Mouse (Mus musculus) midbrain, postnatal 0 days (tissue): ENCODE measurements at regions not wholly inside any gene's neighbourhood (a gene's known extent, or its start where the extent isn't known, plus 50 kb on each side); places are given as distances from the start of the nearest gene placed in this dataset.

Experiments used
- ATAC-seq: fragments of 200-750 bp; cut with Nextera tagmentation; 2 replicates; pipeline ENCODE4 v1.8.0; 2017; ENCODE audit warnings: moderate number of reproducible peaks, mild to moderate bottlenecking, moderate TSS enrichment, moderate library complexity; ENCODE audit not compliant: low FRiP score
- DNase-seq: peaks from one replicate; pipeline ENCODE4 v3.0.0-alpha.2; 2015; ENCODE audit warnings: low spot score
- H3K27ac ChIP-seq: fragments of 300-500 bp; sonication (generic); 2 replicates; pipeline ENCODE4 v1.5.1; 2014; ENCODE audit warnings: low read depth, mild to moderate bottlenecking, low read length, mixed read lengths
- H3K27me3 ChIP-seq: fragments of 300-500 bp; sonication (generic); 2 replicates; pipeline ENCODE4 v1.6.1; 2014; ENCODE audit warnings: low read length, control low read depth, mixed read lengths; ENCODE audit not compliant: insufficient read depth
- H3K36me3 ChIP-seq: fragments of 300-500 bp; sonication (generic); 2 replicates; pipeline ENCODE4 v1.6.1; 2014; ENCODE audit warnings: low read length, control low read depth, mixed read lengths; ENCODE audit not compliant: insufficient read depth
- H3K4me1 ChIP-seq: fragments of 300-500 bp; sonication (generic); 2 replicates; pipeline ENCODE4 v1.6.1; 2014; ENCODE audit warnings: mild to moderate bottlenecking, control low read depth, antibody characterized with exemption, low read length, mixed read lengths; ENCODE audit not compliant: insufficient read depth
- H3K4me2 ChIP-seq: fragments of 300-500 bp; sonication (generic); 2 replicates; pipeline ENCODE4 v1.6.1; 2014; ENCODE audit warnings: low read depth, mild to moderate bottlenecking, low read length, mixed read lengths; ENCODE audit not compliant: poor library complexity, severe bottlenecking
- H3K4me3 ChIP-seq: fragments of 300-500 bp; sonication (generic); 2 replicates; pipeline ENCODE4 v1.5.1; 2014; ENCODE audit warnings: low read depth, mild to moderate bottlenecking, low read length, moderate library complexity
- H3K9ac ChIP-seq: fragments of 300-500 bp; sonication (generic); replicated peaks from 2 replicates; pipeline ENCODE4 v1.6.1; 2014; ENCODE audit warnings: mild to moderate bottlenecking, low read length, moderate library complexity, mixed read lengths; ENCODE audit not compliant: poor library complexity, severe bottlenecking
- H3K9me3 ChIP-seq: fragments of 300-500 bp; sonication (generic); 2 replicates; pipeline ENCODE4 v1.6.1; 2016; ENCODE audit warnings: low read length, control low read depth
- CTCF ChIP-seq: IDR thresholded peaks from 2 replicates; pipeline ENCODE4 v1.5.1; 2016; ENCODE audit warnings: antibody characterized with exemption, mild to moderate bottlenecking
- WGBS: fragments of 180-500 bp; shearing (Covaris S2); extraction: QIAGEN DNeasy Blood & Tissue Kit; methylation state at CpG from one replicate; pipeline ENCODE4 v1.1.7; 2014; 5-methylcytosine and 5-hydroxymethylcytosine counted together

- DNase-seq (no peak), ATAC-seq (no peak)
- Histone ChIP-seq H3K4me2 (no peak overlapping the region), H3K4me3 (no peak overlapping the region), H3K27ac (no peak overlapping the region), H3K36me3 (no peaks in the 10 kb centered on the region), H3K27me3 (no peaks in the 10 kb centered on the region), H3K9ac (no peak overlapping the region), H3K9me3 (no peaks in the 10 kb centered on the region), H3K4me1 (no peaks in the 10 kb centered on the region)
- no peak for TF ChIP-seq CTCF
- WGBS, result 97% methylated on average over 1 of the region's 1 CpGs
These were observed 732.0 kb upstream of the A1bg start for GRCm38 (mm10) chr15:61654846-61655245.

- no peak overlapping the region for H3K4me2 ChIP-seq
- H3K9ac ChIP-seq, result no peak overlapping the region
- H3K27me3 ChIP-seq, result no peaks in the 10 kb centered on the region
- WGBS, result 78% methylated on average over 1 of the region's 1 CpGs
- no peaks in the 10 kb centered on the region for H3K9me3 ChIP-seq
- H3K27ac ChIP-seq, result no peak overlapping the region
- no peak overlapping the region for H3K4me3 ChIP-seq
- no peaks in the 10 kb centered on the region for H3K36me3 ChIP-seq
- TF ChIP-seq CTCF, result no peak
- H3K4me1 ChIP-seq, result no peaks in the 10 kb centered on the region
- DNase-seq (no peak), ATAC-seq (no peak)
These were observed 731.0 kb upstream of the A1bg start for GRCm38 (mm10) chr15:61653853-61654252.

GRCm38 (mm10) chr15:61618638-61619500 lies 696.1 kb upstream of the A1bg start:
- no peaks in the 10 kb centered on the region for H3K4me1 ChIP-seq
- WGBS, result 69% methylated on average over 8 of the region's 8 CpGs
- H3K4me2 ChIP-seq, result no peak overlapping the region
- no peak overlapping the region for H3K4me3 ChIP-seq
- no peak overlapping the region for H3K27ac ChIP-seq
- H3K27me3 ChIP-seq, result no peaks in the 10 kb centered on the region
- no peaks in the 10 kb centered on the region for H3K9me3 ChIP-seq
- DNase-seq (no peak), ATAC-seq (no peak)
- no peaks in the 10 kb centered on the region for H3K36me3 ChIP-seq
- TF ChIP-seq CTCF, result peak; percentile 7; the same call in 1 of the 2 replicates
- H3K9ac ChIP-seq, result no peak overlapping the region

GRCm38 (mm10) chr15:61610662-61611061 lies 687.9 kb upstream of the A1bg start:
- 95% methylated on average over 3 of the region's 3 CpGs for WGBS
- no peaks in the 10 kb centered on the region for H3K36me3 ChIP-seq
- no peak overlapping the region for H3K27ac ChIP-seq
- no peaks in the 10 kb centered on the region for H3K9me3 ChIP-seq
- no peak overlapping the region for H3K9ac ChIP-seq
- no peak for TF ChIP-seq CTCF
- H3K4me1 ChIP-seq, result no peaks in the 10 kb centered on the region
- DNase-seq, result no peak
- H3K27me3 ChIP-seq, result no peaks in the 10 kb centered on the region
- no peak for ATAC-seq
- H3K4me2 ChIP-seq, result no peak overlapping the region
- no peak overlapping the region for H3K4me3 ChIP-seq

DNA sequence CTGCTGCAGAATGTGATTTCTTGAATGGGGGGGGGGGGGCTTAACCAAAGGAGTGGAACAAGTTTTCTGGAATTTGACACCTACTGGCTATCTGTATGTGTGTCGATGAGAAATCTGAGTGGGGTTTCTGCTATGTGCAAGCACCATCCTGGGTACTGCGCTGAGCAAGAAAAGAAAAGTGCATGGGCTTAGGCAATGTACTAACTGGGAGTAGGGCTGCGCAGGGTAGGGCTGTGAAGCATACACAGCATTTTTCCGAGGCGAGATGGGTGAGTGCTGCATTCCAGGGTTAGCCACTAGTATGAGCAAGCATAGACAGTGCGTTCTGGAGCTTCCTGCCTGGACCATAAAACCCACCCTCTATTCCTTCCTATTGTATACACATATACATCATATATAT lies 686.8 kb upstream of the A1bg start:
- 92% methylated on average over 6 of the region's 6 CpGs for WGBS
- no peak overlapping the region for H3K4me3 ChIP-seq
- H3K27me3 ChIP-seq, result no peaks in the 10 kb centered on the region
- TF ChIP-seq CTCF, result no peak
- ATAC-seq, result no peak
- H3K4me1 ChIP-seq, result no peaks in the 10 kb centered on the region
- H3K9ac ChIP-seq, result no peak overlapping the region
- no peaks in the 10 kb centered on the region for H3K36me3 ChIP-seq
- no peak overlapping the region for H3K27ac ChIP-seq
- H3K9me3 ChIP-seq, result no peaks in the 10 kb centered on the region
- no peak for DNase-seq
- no peak overlapping the region for H3K4me2 ChIP-seq

DNA sequence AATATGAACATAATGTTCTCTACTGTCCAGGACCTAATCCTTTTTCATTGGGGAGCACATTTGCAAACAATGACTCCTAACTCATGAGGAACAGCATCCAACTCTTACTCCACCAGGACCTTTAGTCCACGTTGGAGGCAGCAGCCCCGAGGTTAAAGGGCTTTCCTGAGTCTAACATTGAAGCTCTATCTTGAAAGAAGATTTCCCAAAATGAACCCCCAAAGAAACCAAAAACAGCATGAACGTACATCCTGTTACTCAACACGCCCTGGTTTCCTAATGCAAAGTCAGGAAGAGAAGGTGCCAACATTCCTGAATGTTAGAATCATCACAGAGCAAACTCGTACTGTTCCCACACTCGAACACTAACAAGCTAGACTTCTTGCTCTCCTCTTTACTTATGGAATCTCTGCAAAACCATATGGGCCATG lies 685.5 kb upstream of the A1bg start:
- Histone ChIP-seq H3K4me3 (no peak overlapping the region), H3K4me2 (no peak overlapping the region), H3K9ac (no peak overlapping the region), H3K36me3 (no peaks in the 10 kb centered on the region), H3K27me3 (no peaks in the 10 kb centered on the region), H3K27ac (no peak overlapping the region), H3K9me3 (no peaks in the 10 kb centered on the region), H3K4me1 (no peaks in the 10 kb centered on the region)
- ATAC-seq (no peak), DNase-seq (no peak)
- no peak for TF ChIP-seq CTCF
- 90% methylated on average over 6 of the region's 6 CpGs for WGBS
